Mouse (Mus musculus) liver, adult 2 months (tissue): Measurements from ENCODE around the gene Egfl7.

ENCODE experiments used
- CTCF ChIP-seq: fragments of 200-500 bp; IDR thresholded peaks from 2 replicates; pipeline ENCODE4 v1.5.1; 2011; ENCODE audit warnings: low read depth, low read length, control low read depth
- POLR2A ChIP-seq: fragments of 200-500 bp; IDR thresholded peaks from 2 replicates; pipeline ENCODE4 v1.6.1; 2011; ENCODE audit warnings: low read length, control low read depth; ENCODE audit not compliant: insufficient read depth; ENCODE audit errors: extremely low read depth

DNA sequence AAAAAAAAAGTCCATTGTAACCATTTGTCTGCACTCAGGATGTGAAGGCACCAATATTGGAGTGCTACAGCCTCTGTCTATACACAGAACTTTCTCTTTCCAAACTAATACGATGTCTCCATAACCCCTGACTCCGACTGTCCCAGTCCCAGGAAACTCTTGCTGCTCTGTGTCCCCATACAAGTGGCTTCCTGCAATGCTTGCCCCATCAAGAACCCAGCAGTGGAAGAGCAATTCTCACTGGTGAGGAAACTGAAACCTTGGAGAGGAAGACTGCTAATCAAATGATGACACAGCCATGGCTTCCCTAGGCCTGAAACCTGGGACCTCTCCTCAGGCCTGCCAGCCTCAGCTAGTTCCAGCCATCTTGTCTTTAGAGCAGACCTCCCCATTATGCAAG is 18.0 kb downstream of the Egfl7 start:
- TF ChIP-seq CTCF (no peak), POLR2A (no peak)
